Mouse (Mus musculus) embryonic fibroblast, embryonic 13.5 days (primary cell): Measurements from ENCODE around the gene Grcc10.

ENCODE experiments used
- CTCF ChIP-seq: IDR thresholded peaks from 2 replicates; pipeline ENCODE4 v1.5.1; 2011; ENCODE audit warnings: mild to moderate bottlenecking, control low read depth, low read length, moderate library complexity, borderline replicate concordance; ENCODE audit not compliant: insufficient read depth
- POLR2A ChIP-seq: IDR thresholded peaks from 2 replicates; pipeline ENCODE4 v1.6.1; 2011; ENCODE audit warnings: low read depth, mild to moderate bottlenecking, control low read depth, low read length, moderate library complexity

- TF ChIP-seq CTCF (no peak), POLR2A (peak; percentile 96)
Measured at GRCm38 (mm10) chr6:124740888-124741761, at the start of gene Grcc10.
